Mouse (Mus musculus) cortical plate, adult 2 months (tissue): ENCODE data around the gene Gm11042.

Experiments
- CTCF ChIP-seq: fragments of 200-500 bp; IDR thresholded peaks from 2 replicates; pipeline ENCODE4 v1.5.1; 2011; ENCODE audit warnings: mild to moderate bottlenecking, control low read depth, low read length; ENCODE audit not compliant: insufficient read depth; ENCODE audit errors: extremely low read depth
- POLR2A ChIP-seq: fragments of 200-500 bp; IDR thresholded peaks from 2 replicates; pipeline ENCODE4 v1.6.1; 2011; ENCODE audit warnings: mild to moderate bottlenecking, low read length, control low read depth; ENCODE audit not compliant: insufficient read depth; ENCODE audit errors: extremely low read depth

GRCm38 (mm10) chr12:74281403-74281802 lies 34.8 kb downstream of the Gm11042 start:
- no peak for TF ChIP-seq CTCF
- no peak for TF ChIP-seq POLR2A
